Mouse (Mus musculus) intestine, embryonic 16.5 days (tissue): ENCODE data around the gene Btbd11. TPM values are rescaled to one million over a fixed set of nuclear protein-coding genes. Genes with fewer than 3 reads are reported as not detected.

Source experiments
- ATAC-seq: fragments of 200-750 bp; cut with Nextera tagmentation; 2 replicates; pipeline ENCODE4 v1.8.0; 2017; ENCODE audit warnings: moderate TSS enrichment, moderate library complexity
- H3K27ac ChIP-seq: fragments of 300-500 bp; sonication (generic); 2 replicates; pipeline ENCODE4 v1.5.1; 2014; ENCODE audit warnings: mild to moderate bottlenecking, low read length
- H3K27me3 ChIP-seq: fragments of 300-500 bp; sonication (generic); replicated peaks from 2 replicates; pipeline ENCODE4 v1.6.1; 2014; ENCODE audit warnings: low read length, control low read depth, mixed read lengths; ENCODE audit not compliant: control insufficient read depth, insufficient read depth
- H3K36me3 ChIP-seq: fragments of 300-500 bp; sonication (generic); 2 replicates; pipeline ENCODE4 v1.6.1; 2014; ENCODE audit warnings: low read length, control low read depth; ENCODE audit not compliant: control insufficient read depth, insufficient read depth
- H3K4me1 ChIP-seq: fragments of 300-500 bp; sonication (generic); 2 replicates; pipeline ENCODE4 v1.6.1; 2014; ENCODE audit warnings: low read length, control low read depth, mixed read lengths; ENCODE audit not compliant: control insufficient read depth, insufficient read depth
- H3K4me2 ChIP-seq: fragments of 300-500 bp; sonication (generic); 2 replicates; pipeline ENCODE4 v1.6.1; 2014; ENCODE audit warnings: low read depth, low read length, control low read depth
- H3K4me3 ChIP-seq: fragments of 300-500 bp; sonication (generic); 2 replicates; pipeline ENCODE4 v1.5.1; 2014; ENCODE audit warnings: mild to moderate bottlenecking, low read length
- H3K9ac ChIP-seq: fragments of 300-500 bp; sonication (generic); 2 replicates; pipeline ENCODE4 v1.6.1; 2014; ENCODE audit warnings: low read depth, low read length
- H3K9me3 ChIP-seq: fragments of 300-500 bp; sonication (generic); 2 replicates; pipeline ENCODE4 v1.6.1; 2016; ENCODE audit warnings: low read length, control low read depth; ENCODE audit not compliant: control insufficient read depth
- WGBS: fragments of 180-500 bp; shearing (Covaris S2); extraction: QIAGEN DNeasy Blood & Tissue Kit; methylation state at CpG from one replicate; pipeline ENCODE4 v1.1.7; 2014; 5-methylcytosine and 5-hydroxymethylcytosine counted together
- polyA plus RNA-seq: library from polyadenylated mRNA; unstranded; fragments of >200 nt; fragmentation: Nextera tagmentation; extraction: Ambion mirVana; gene quantifications from 2 replicates; pipeline ENCODE4 v1.2.1, GENCODE M21; 2015

Gene Btbd11
- polyA plus RNA-seq, 1 experiment from 2014 or later = 0.86 TPM

DNA sequence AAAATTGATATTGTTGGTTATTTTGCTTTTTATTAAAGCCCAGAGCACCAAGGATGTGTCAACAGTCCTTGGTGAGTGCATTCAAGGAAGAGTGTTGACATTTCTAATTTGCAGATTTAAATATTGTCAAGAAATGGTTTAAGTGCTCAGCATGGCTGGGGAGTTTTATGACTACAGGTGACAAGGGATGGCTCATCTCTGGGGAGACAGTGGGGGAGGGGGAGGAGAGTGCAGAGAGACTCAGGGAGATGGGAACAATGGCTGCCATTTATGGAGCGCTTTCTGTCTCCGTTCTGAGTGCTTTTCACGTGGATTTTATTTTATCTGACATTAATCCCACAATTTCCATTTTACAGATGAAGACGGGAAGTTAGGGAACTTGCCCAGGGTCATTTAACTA lies 81.9 kb downstream of the Btbd11 start:
- Histone ChIP-seq H3K9me3 (no peaks in the 10 kb centered on the region), H3K27ac (no peak overlapping the region), H3K27me3 (no peaks in the 10 kb centered on the region), H3K9ac (no peak overlapping the region), H3K4me2 (no peak overlapping the region), H3K36me3 (no peaks in the 10 kb centered on the region), H3K4me1 (0 out of 2 replicates have a peak, but pooled peaks cover 2% of the 10 kb centered on the region), H3K4me3 (no peak overlapping the region)
- 67% methylated on average over 4 of the region's 4 CpGs for WGBS
- ATAC-seq = no peak

DNA sequence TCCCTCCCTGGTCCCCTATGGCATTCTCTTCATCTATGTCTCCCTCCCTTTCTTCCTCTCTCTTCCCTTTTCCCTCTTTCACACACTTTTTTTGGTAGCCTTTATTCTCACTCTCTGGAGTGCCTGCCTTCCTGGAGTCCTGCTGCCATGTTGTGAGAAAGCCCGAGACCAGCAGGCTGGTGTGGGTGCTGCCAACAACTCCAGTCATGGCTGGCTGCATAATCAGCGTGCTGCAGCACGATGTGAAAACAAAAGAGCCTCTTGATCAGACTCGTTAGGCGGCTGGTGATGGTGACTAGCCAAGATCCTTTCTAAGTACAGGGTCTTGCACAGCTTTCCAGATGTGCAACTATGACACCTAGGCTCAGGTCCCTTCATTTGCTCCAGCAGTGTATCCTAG lies 82.7 kb downstream of the Btbd11 start:
- ATAC-seq = no peak
- Histone ChIP-seq H3K27me3 (no peaks in the 10 kb centered on the region), H3K36me3 (no peaks in the 10 kb centered on the region), H3K4me3 (no peak overlapping the region), H3K27ac (no peak overlapping the region), H3K4me2 (no peak overlapping the region), H3K9ac (no peak overlapping the region), H3K9me3 (no peaks in the 10 kb centered on the region), H3K4me1 (no peaks in the 10 kb centered on the region)
- WGBS = 77% methylated on average over 5 of the region's 5 CpGs

DNA sequence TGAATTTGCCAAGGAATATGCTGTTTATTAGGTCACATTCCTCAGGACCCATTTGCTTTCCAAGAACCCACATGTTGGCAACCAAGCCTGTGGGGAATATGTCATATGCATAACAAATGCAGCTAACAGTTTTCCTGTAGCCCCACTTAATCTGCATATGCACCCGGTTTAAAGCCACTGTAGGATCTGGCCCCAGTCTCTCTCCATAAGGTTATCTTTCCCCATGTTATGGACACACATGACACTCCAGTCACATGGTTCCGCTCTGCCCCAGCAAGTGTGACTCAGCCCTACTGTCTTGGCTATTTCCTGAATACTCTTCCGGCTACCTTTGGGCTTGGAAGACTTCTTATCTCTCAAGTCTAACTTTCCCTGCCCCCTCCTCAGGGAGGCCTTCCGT lies 86.7 kb downstream of the Btbd11 start:
- H3K4me3 ChIP-seq = no peak overlapping the region
- no peak for ATAC-seq
- H3K4me2 ChIP-seq = no peak overlapping the region
- H3K27ac ChIP-seq = no peak overlapping the region
- no peaks in the 10 kb centered on the region for H3K27me3 ChIP-seq
- no peaks in the 10 kb centered on the region for H3K9me3 ChIP-seq
- no peaks in the 10 kb centered on the region for H3K4me1 ChIP-seq
- H3K36me3 ChIP-seq = no peaks in the 10 kb centered on the region
- H3K9ac ChIP-seq = no peak overlapping the region
- 79% methylated on average over 4 of the region's 4 CpGs for WGBS

DNA sequence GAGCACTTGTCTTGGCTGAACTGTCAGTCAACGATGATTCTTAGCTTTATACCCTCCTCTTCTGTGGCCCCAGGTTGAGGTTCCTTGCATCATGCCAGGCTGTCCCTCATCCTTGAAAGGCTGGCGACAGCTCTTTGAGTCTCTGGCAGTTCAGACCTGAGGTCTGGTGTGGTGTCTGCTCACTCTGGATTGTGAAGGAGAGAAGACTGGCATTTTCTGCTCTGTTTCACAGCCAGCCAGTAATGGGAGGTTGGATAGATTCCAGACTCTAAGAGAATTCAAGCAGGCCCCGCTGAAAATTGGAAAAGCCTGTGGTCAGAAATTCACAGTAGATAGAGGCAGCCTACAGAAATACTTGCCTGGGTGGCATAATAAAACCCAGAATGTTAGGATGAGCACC lies 87.3 kb downstream of the Btbd11 start:
- no peak overlapping the region for H3K27ac ChIP-seq
- H3K4me3 ChIP-seq = no peak overlapping the region
- ATAC-seq = no peak
- no peaks in the 10 kb centered on the region for H3K4me1 ChIP-seq
- H3K36me3 ChIP-seq = no peaks in the 10 kb centered on the region
- H3K9ac ChIP-seq = no peak overlapping the region
- no peaks in the 10 kb centered on the region for H3K9me3 ChIP-seq
- H3K4me2 ChIP-seq = no peak overlapping the region
- WGBS = 69% methylated on average over 3 of the region's 3 CpGs
- no peaks in the 10 kb centered on the region for H3K27me3 ChIP-seq

DNA sequence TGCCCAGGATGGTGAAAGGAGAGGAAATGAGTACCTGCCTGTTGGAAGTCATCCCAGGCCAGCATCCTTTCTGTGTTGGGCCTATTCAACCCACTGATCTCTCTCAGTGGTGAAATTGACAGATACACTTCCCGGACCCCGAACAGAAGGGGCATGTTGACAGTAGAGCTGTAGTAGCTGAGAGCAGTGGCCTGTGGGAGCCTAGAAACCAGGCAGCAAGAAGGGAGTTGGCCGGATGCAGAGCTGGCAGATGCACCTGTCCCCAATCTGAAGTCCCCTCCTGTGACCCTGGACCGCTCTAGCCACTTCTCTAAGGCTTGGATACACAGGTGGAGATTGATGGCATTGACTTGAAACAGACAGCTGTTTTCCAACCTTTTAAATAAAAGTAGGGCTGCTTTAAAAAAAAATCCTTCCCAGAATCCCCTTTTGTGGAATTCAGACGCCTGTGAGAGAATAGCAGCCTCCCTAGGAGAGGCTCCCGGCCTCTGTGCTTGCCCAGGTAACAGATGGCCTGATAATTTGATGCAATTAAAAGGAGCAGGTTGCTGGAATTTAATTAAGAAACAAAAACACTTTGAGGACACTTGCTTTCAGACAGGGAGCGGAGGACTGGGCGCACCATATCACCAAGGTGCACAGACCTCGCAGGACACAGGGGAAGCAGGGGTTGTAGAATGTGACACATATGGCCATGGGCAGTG lies 89.2 kb downstream of the Btbd11 start:
- H3K27ac ChIP-seq = no peak overlapping the region
- no peaks in the 10 kb centered on the region for H3K4me1 ChIP-seq
- no peak overlapping the region for H3K4me2 ChIP-seq
- H3K36me3 ChIP-seq = no peaks in the 10 kb centered on the region
- H3K9ac ChIP-seq = no peak overlapping the region
- 85% methylated on average over 9 of the region's 9 CpGs for WGBS
- H3K27me3 ChIP-seq = no peaks in the 10 kb centered on the region
- H3K9me3 ChIP-seq = no peaks in the 10 kb centered on the region
- no peak overlapping the region for H3K4me3 ChIP-seq
- no peak for ATAC-seq

DNA sequence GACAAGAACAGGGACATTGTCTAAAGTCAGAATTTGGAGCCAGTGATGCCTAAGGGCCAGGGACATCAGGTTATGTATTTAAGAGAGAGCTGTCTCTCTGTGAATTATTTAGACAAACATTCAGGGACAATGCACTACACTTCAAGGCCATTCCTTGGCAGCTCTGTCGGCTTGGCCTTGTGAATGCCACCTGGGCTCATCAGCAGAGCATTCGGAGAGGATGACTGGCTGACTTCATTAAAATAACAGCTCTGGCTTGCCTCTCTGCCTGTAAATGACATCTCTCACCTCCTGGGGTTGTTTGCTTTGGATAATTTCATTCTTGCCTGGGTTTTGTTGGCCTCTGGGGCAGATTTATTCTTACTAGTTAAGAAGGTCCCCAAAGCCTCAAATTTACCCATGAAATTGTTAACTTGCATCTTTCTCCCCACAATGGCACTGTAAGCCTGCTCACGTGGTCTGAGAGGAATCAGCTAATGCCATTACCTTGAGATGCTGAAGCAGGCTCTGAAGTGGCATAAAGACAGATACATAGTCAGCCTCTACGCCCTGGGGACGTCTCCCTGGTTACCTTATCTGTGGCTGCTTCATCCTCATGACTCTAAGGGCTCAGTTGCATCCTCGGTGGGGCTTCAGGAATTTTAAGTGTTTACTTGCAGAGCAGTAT lies 93.5 kb downstream of the Btbd11 start:
- no peak for ATAC-seq

DNA sequence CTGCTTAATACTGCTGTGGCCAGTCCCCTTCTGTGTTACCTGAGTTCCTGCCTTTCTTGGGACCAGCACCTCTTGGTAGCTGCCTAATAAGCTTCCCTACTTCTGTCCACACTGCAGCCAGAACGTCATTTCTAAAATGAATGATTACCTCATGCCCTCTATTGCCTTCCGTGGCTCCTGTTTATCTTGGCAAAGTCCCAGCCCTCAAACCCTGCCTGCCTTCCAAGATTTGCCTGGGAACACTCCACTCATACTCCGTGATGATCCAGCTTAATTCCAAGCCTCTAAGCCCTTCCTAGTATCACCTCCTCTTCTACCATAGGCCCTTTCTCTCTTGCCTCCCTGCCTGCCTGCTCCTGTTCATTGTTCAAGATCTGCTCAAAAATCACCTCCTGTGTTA lies 94.5 kb downstream of the Btbd11 start:
- no peaks in the 10 kb centered on the region for H3K36me3 ChIP-seq
- H3K27ac ChIP-seq = no peak overlapping the region
- no peaks in the 10 kb centered on the region for H3K27me3 ChIP-seq
- H3K4me2 ChIP-seq = no peak overlapping the region
- H3K4me1 ChIP-seq = peaks cover 8% of the 10 kb centered on the region; the same call in 1 of the 2 replicates
- WGBS = 19% methylated on average over 3 of the region's 3 CpGs
- no peak overlapping the region for H3K9ac ChIP-seq
- ATAC-seq = peak; percentile 60; the same call in 1 of the 2 replicates
- no peaks in the 10 kb centered on the region for H3K9me3 ChIP-seq
- no peak overlapping the region for H3K4me3 ChIP-seq

More for the DNA sequence above, 93.5 kb downstream of the Btbd11 start:
- H3K27ac ChIP-seq = no peak overlapping the region
- WGBS = 38% methylated on average over 6 of the region's 6 CpGs
- no peaks in the 10 kb centered on the region for H3K36me3 ChIP-seq
- H3K27me3 ChIP-seq = no peaks in the 10 kb centered on the region
- H3K4me2 ChIP-seq = no peak overlapping the region
- no peak overlapping the region for H3K4me3 ChIP-seq
- H3K9ac ChIP-seq = no peak overlapping the region
- peaks cover 8% of the 10 kb centered on the region; the same call in 1 of the 2 replicates for H3K4me1 ChIP-seq
- no peaks in the 10 kb centered on the region for H3K9me3 ChIP-seq

DNA sequence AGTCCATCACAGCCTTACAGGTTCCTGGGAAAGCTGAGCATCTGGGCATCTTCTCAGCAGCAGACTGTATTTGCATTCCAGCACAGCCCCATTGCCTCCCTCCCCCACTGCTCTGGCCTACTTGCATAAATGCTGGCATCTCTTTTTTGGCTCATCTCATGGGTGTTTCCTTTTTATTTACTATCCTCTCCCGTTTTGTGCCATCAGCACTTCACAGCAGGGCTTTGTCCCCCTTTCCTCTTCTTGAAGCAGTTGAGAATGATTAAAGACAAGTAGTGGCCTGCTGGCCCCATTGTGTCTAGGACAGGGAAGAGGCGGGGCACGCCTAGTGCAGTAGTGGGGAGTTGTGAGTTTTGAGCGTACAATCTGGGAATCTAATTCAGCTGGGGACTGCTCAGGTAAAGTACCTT lies 95.5 kb downstream of the Btbd11 start:
- Histone ChIP-seq H3K9ac (no peak overlapping the region), H3K36me3 (no peaks in the 10 kb centered on the region), H3K4me3 (no peak overlapping the region), H3K4me2 (no peak overlapping the region), H3K9me3 (no peaks in the 10 kb centered on the region), H3K4me1 (peaks cover 8% of the 10 kb centered on the region; the same call in 1 of the 2 replicates), H3K27me3 (no peaks in the 10 kb centered on the region), H3K27ac (no peak overlapping the region)
- no peak for ATAC-seq
- 58% methylated on average over 4 of the region's 4 CpGs for whole genome bisulfite sequencing

DNA sequence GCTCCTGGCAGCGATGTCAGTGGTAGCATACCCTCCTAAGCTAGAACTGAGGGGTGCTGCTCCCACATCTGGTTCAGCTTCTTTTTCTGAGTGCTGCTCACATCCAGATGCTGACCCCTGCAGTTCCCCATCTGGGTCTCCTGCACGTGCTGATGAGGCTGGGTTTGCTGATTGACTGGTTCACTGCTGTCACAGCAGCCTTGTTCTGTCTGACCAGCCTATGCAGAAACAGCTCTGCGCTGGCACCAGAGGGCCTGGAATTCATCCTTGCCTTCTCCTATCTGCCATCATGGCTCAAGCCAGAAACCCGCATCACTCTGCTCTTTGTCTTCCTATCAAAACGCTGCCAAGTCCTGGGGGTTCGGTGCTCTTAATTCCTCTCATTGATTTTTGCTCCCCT lies 95.9 kb downstream of the Btbd11 start:
- Histone ChIP-seq H3K9me3 (no peaks in the 10 kb centered on the region), H3K9ac (no peak overlapping the region), H3K36me3 (no peaks in the 10 kb centered on the region), H3K4me1 (peaks cover 8% of the 10 kb centered on the region; the same call in 1 of the 2 replicates), H3K4me3 (no peak overlapping the region), H3K4me2 (no peak overlapping the region), H3K27me3 (no peaks in the 10 kb centered on the region), H3K27ac (no peak overlapping the region)
- ATAC-seq = no peak
- 37% methylated on average over 6 of the region's 6 CpGs for WGBS
